Mouse (Mus musculus) neutrophil, adult 5-6 weeks (primary cell): ENCODE measurements around the gene Gldc. TPM values are rescaled to one million over a fixed set of nuclear protein-coding genes. Genes with fewer than 3 reads are reported as not detected.

ENCODE experiments used
- ATAC-seq: fragments of 151-379, 151-347 bp; 2 replicates; pipeline ENCODE4 v1.8.0; 2017; ENCODE audit warnings: mild to moderate bottlenecking, moderate TSS enrichment; ENCODE audit not compliant: insufficient number of reproducible peaks, poor library complexity, low FRiP score, severe bottlenecking; ENCODE audit errors: extremely low read depth
- total RNA-seq: library from RNA; stranded (forward); fragments of 200-1000 nt; gene quantifications from 2 replicates; pipeline ENCODE4 v1.2.3, GENCODE M21; 2017

Gene Gldc
- total RNA-seq, 1 experiment from 2014 or later = 0.12 TPM

DNA sequence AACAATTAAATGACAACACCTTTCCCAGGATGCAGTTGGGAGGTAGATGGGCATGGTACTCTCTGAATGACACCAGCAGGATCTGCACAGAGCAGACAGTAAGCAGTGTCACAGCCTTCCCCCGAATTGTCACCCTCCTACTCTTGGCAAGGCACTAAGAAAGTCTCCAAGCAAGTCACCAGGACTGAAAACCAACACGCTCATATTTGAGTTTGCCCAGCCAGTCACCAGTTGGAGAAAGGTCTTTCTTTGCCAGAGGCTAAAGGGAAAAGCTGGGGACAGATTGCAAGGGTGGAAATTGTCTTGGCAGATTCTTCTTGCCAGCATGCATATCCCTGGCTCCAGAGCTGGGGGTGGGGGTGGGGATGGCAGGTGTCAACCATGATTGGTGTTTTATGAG is 11.0 kb downstream of the Gldc start:
- no peak for ATAC-seq

DNA sequence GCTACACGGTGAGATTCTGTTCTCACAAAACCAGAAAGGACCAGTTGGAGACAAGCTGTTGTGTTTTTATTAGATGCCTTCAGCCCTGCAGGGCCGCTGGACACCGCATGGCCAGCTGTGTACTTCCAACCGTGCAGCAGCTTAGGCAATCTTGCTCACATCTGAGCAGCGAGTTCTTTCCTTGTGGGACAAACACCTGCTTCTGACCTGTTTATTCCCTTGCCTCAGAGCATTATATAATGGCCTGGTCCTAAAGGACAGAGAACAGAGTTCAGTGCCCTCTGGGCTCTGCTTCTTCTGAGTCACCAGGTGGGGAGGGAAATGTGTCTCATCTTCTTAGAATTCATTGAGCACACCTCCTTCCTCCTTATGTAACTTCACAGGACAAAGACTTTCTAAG is 12.4 kb downstream of the Gldc start:
- ATAC-seq = no peak

DNA sequence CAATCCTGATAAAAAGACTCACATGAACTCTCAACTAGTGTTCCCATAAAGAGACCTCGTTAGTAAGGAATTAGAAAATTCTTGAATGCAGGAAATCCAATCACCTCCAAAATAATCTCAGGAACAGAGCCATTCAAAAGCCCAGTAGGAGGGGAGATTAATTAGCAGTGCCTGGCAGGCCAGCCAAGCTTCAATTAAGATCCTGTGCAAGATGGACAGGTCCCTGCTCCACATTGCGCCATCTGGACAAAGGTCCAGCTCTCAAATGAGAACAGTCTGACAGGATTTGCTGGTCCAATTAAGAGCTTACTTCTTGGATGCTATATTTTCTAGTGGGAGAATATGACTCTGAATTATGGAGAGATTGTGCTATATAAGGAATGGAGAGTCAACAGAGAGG is 15.2 kb downstream of the Gldc start:
- ATAC-seq = no peak

DNA sequence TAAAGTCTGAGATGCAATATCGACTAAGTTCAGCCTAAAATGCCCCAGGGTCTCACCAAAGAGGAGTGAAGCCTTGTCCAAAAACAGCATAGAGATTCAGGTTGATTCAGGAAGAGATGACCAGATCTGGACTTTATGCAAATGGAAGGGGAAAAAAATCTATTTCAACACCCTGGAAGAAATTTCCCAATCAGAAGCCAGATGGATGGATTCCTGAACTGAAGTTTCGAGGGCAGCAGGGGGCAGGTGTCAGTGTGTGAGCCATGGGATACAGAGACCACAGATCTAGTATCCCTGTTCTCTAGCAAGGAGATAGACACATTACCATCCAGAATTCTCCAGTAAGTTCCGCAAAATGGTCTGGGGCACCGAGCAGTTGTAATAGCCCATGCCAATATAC is 17.0 kb downstream of the Gldc start:
- ATAC-seq = no peak

DNA sequence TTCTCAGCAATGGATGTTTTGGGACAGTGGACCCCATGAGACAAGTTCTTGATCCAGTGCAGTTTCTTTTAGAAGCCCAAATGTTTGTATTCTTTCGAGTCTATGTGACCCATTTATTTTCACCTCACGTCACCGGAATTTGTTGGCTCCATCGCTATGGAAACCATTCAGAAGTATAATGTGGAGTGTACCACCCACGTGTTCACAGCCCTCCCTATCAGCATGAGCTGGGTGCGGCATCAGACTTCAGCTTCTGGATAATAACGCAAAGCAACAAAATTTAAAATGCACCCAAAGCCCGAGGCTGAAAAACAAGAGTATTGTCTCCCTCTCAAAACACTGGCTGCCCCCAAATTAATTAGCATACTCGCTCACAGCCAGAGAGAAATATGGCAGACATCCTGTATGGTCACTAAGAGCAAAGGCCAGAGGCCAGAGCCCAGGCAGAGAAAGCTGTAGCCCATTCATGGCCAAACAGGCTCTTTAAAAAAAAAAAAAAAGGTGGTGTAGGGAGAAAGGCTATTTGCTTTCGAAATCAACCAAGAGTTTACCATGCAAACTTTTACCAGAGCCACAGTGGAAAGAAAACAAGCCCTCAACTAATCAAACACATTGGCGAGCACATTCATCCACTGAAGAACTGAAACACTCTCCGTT is 18.1 kb downstream of the Gldc start:
- ATAC-seq = no peak

DNA sequence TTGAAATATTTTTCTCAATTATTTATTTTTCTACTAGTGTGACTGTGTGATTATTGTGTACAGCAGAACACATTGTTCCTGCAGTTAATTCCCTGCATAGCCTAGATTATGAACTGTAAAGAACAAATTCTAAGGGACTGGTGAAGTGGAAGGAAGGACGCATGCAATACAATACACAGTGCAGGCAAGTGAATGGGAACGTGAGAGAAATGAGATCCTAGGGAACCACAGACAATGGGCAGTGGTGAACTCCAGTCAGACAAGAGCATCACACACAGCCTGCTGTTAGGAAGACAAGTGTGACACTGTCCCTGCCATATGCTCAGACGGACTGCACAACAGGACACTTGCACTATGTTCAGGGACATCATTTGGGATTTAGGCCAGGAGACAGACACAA is 21.5 kb downstream of the Gldc start:
- no peak for ATAC-seq

DNA sequence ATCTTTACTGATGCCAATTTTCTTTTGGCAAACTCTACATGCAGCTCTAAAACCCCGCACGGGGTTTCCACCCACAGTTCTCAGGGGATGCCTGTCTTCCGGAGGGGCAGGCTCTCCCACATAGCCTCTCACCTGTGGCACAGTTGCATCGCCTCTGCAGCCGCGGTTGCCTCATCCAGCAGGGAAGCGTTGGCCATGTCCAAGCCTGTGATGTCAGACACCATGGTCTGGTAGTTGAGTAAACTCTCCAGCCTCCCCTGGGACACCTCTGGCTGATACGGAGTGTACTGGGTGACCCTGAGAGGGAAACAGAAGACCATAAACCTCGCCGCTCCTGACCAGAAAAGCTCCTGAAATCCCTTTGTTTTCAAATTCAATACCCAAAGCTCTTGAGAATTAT is 23.9 kb downstream of the Gldc start:
- ATAC-seq = no peak

DNA sequence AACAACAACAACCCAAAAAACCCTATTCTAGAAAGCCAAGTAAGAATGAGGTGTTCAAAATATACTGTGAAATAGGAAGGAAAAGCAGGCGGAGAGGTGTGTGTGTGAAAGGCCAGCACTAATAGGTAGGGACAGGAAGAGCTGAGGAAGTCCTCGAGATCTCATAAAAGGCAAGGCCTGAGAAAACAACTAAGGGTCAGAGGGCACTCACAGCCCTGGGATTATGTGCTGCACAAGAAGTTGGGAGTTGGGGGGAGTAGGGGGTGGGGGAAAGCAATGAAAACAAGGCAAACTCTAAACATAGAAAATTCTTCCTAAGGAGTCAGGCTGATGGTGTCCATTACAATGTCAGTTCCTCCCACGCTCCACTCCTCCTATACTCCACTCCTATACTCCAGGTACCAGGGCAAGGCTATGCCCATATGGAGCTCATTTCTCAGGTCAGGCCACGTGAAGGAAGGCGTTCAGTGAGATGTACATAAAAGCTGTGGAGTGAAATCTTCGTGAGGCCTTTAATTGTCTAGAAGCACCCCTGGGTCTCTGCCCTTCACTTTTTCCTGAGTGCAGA is 25.9 kb downstream of the Gldc start:
- no peak for ATAC-seq

DNA sequence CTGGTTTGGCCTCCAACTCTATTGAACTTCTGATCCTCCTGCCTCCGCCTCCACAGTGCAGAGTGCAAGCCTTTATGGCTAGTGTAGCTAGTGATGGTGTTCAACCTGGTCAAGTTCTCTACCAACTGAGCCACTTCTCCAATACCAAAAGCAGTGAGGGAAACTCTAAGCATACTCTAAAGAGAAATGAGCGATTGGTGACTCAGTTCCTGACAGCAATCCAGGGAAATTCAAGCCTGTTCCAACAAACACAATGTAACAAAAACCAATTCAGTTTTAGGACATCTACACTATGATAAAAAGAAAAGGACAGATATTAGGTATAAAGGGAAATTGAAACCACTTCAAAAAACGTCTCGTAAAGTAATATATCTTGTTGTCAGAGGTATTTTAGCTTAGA is 27.9 kb downstream of the Gldc start:
- ATAC-seq = no peak

DNA sequence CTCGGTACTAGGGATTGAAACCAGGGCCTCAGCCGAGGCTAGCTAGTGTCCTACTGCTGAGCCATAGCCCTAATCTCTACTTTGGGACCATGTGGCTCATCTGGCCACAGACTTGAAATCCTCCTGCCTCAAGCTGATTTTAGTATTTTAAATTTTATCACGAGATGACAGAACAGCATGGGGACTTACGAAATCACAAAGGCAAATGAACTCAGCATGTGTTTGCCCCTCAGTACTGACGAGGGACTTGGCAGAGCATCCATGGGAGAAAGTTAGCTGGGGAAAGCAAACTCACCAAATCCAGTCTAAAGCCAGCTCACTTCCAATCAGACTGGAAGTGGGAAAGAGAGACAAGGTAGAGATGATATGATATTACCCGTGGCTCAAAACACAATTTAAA is 28.5 kb downstream of the Gldc start:
- no peak for ATAC-seq

DNA sequence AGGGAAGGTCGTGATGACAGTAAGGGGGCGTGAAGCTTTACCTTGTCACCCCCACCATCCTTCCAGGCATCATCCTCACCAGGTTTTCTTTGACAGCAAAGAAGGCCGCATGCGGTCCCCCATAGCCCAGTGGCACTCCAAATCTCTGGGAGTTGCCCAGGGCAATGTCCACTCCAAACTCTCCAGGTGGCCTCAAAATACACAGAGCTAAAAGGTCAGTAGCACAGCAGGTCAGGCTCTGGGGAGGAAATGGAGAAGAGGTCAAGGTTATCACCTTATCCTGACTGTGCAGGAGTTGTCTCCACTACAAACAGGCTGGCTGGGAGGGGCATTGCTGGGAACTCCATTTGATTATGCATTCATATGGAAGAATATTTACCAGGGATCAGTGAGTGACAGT is 30.1 kb downstream of the Gldc start:
- no peak for ATAC-seq

DNA sequence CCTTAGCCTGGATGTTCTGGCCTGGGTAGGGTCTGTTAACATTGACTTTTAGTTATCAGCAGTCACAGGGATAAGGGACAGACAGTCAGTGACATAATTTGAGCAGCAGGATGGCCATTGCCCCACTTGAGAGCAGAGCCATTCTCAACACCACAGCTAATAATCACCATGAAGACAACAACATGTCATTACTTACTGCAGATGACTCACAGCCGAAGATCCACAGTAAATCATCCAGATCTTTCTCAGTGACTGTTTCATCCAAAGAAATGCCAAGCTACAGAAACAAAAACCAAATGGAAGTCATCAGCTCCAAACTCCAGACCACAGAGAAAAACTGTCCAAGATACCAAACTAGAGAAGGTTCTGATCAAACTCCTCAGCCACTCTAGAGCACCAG is 38.9 kb downstream of the Gldc start:
- no peak for ATAC-seq

DNA sequence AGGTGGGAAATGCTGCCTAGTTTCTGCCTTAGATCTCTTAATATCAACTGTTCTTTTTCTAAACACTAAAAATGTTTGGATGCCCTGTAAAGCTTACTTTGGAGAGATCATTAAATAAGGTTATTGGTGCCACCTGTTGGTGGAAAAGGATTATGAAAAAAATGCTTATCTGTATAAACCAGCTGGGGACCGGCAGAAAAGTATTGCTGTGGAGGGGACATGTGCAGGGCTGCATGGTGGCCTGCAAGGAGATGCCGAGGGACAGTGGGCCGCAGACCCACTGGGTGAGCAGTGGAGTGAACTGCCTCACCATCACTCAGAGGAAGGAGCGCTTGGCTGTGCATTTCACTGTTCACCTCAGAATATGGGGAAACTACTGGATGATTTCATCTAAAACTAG is 47.1 kb downstream of the Gldc start:
- no peak for ATAC-seq

DNA sequence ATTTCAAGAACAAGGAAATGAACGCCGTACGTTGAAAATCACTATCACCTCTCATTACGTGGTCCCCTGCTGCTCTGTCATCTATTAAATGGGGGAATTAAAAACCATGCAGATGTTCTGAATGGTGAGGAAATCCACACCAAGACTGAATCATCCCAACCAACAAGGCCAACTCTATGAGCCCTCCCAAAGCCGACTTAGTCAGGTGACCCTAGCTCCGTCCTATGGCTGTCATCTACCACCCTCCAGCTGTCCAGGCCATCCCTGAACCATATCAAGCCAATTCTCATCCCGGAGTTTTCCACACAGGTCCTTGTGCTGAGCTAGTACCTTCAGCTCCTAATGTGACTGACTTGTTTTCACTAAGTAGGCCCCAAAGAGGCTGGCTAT is 49.6 kb downstream of the Gldc start:
- ATAC-seq = no peak

DNA sequence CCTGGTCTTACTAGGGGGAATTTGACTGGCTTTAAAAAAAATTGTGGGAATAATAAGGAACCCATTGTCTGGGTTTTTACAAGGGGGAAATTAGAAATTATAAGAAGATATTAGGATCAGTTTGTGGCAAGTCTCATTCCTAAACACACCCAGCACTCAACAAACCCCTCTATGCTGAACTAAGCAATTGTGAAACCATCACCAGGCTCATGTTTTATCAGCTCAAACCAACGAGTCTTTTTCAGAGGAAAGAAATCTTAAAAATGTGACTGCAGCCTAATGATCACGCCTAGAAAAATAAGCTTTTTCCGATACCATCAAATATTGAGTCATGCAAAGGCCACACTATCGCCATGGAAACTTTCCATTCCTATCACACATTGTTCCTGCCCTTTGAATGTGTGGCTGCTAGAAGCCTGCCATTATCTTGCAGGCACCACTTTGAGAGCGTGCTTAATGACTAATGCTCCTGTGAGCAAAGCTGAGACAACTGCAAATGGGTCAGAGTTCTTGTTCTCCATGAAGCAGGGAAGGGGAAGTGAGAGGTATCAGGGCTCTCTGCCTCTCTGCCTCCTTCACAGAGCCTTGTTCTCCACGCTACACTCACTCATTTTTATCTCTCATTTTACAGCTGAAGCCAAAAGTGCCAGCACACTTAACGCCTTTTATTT is 50.1 kb downstream of the Gldc start:
- no peak for ATAC-seq

DNA sequence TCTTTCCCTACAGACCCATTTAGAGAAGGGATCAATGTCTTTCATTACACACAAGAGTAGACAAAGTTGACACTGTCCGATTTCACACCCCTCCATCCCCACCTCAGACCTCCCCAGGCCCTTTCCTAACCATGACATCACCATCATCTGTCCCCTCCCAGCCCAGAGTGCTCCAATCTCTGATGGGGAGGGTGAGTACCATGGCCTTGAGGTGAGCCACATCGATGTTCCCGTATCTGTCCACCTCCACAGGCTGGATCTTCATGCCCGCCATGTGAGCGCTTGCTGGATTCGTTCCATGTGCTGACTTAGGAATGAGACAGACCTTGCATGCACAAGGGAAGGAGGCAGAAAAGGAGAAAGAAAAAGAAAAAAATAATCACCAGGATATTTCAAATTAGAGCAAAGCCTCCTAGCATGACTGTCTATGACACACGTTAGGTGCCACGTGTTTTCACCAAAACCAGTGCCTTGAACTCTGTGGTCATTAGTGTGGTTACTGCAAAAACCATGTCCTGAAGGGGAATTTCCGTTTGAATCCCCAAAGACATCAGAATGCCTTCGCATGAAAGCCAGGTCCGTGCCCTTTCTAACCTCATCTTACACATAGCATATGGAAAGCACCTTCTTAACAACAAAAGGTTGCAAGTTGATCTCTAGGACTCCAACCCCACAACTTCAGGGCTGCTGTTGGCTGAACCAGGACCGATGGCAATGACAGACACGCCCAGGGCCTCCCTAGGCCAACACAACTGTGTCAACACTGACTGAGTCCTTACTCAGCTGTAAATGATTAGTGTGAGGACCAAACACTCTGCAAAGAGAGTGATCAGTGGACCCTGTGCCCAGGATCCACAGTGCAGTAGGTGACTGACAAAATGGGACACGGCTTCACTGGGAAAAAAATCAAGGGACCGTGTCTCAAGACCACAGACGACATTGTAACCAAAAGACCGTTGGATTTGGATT is 56.6 kb downstream of the Gldc start:
- ATAC-seq = no peak

DNA sequence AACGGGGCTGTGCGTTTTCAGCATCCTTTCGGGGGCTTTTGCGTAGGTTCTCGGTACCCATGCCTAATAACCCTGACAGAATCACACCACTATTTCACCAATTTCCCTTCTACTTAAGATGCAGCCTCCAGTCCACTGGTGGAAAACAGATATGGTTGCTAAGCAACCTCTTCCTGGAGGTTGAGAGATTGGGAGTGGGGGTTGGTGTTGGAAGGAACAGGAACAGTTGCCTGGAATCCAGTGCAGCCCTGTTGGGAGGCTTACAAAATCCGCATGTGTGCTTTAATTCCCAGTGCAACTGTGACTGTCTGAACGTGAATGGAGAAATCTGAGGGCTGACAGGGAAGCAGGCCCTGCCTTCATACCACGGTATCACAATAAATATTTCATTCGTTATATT is 57.5 kb downstream of the Gldc start:
- no peak for ATAC-seq

DNA sequence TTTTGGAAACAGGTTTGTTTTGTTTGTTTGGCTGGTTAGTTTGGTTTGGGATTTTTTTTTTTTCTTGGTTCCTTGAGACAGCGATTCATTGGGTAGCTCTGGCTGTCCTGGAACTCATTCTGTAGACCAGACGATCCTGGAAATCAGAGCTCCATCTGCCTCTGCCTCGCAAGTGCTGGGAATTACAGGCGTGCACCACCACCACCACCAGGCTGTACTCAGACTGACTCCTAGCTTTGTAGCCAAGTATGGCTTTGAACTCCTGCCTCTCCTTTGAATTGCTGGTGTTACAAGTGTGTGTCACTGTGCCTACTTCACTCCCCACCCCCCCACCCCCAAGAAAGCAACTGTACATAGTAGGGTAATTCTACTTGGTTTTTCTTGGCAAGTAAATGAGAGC is 58.0 kb downstream of the Gldc start:
- no peak for ATAC-seq

DNA sequence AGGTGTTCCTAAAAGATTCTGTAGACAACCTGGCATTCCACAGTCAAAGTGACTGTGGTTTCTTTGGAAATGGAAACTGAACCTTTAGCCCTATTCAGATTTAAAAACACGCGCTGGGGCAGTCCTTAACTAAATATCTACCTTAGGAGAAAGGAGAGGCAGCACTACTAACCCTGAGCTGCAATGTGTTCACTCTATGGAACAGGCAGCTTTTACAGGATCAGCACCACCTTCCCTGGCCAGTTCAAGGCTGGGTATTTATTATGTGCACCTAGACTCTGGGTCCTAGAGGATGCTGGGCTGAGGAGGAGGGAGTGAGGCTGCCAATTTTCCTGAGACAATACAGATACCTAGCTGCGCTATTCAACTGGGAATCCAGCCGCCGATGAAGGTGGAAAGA is 59.6 kb downstream of the Gldc start:
- no peak for ATAC-seq
